Mouse (Mus musculus) erythroid progenitor cell, adult 5-6 weeks (primary cell): ENCODE measurements around the gene Muc20. TPM values are rescaled to one million over a fixed set of nuclear protein-coding genes. Genes with fewer than 3 reads are reported as not detected.

Experiments used
- ATAC-seq: replicated peaks from 2 replicates; pipeline ENCODE4 v1.8.0; 2016; ENCODE audit warnings: moderate number of reproducible peaks, mild to moderate bottlenecking, moderate TSS enrichment, inconsistent platforms; ENCODE audit not compliant: poor library complexity, low FRiP score, severe bottlenecking
- total RNA-seq, 2 experiments: library from RNA; stranded (forward) in 1 of 2; stranded (reverse) in 1 of 2; fragments of 150-400 nt in 1 of 2; fragments of 186-747, 209-891 nt in 1 of 2; gene quantifications; 2 replicates each; pipeline versions ENCODE4 v1.2.3 to v1.2.4; 2015 to 2017; ENCODE audit warnings: low replicate concordance in 2 of 2

Gene Muc20
- total RNA-seq (2015; ENCODE audit: low replicate concordance) (not detected in 2 replicates), total RNA-seq (2017; ENCODE audit: low replicate concordance) (not detected in 2 replicates)

- ATAC-seq: no peak
Measured at GRCm38 (mm10) chr16:32797426-32797689, at the start of gene Muc20. Gene Muc20 (minus strand): TSS chr16:32797435.

GRCm38 (mm10) chr16:32831501-32831900, 34.3 kb upstream of the Muc20 start:
- ATAC-seq: no peak

- ATAC-seq: no peak
Measured at GRCm38 (mm10) chr16:32829104-32829503, 31.9 kb upstream of the Muc20 start.

- no peak for ATAC-seq
Measured at GRCm38 (mm10) chr16:32826521-32826920, 29.3 kb upstream of the Muc20 start.

- no peak for ATAC-seq
Measured at GRCm38 (mm10) chr16:32825380-32825779, 28.1 kb upstream of the Muc20 start.

GRCm38 (mm10) chr16:32824061-32824460, 26.8 kb upstream of the Muc20 start:
- no peak for ATAC-seq

GRCm38 (mm10) chr16:32823487-32823886, 26.3 kb upstream of the Muc20 start:
- no peak for ATAC-seq

- ATAC-seq: no peak
Measured at GRCm38 (mm10) chr16:32822881-32823280, 25.6 kb upstream of the Muc20 start.

- no peak for ATAC-seq
Measured at GRCm38 (mm10) chr16:32822450-32822827, 25.2 kb upstream of the Muc20 start.

GRCm38 (mm10) chr16:32821772-32822449, 24.7 kb upstream of the Muc20 start:
- no peak for ATAC-seq

- ATAC-seq: no peak
Measured at GRCm38 (mm10) chr16:32818441-32818840, 21.2 kb upstream of the Muc20 start.

- ATAC-seq: no peak
Measured at GRCm38 (mm10) chr16:32818036-32818435, 20.8 kb upstream of the Muc20 start.

- no peak for ATAC-seq
Measured at GRCm38 (mm10) chr16:32815160-32815605, 17.9 kb upstream of the Muc20 start.

GRCm38 (mm10) chr16:32814539-32814938, 17.3 kb upstream of the Muc20 start:
- ATAC-seq: no peak

GRCm38 (mm10) chr16:32813771-32814170, 16.5 kb upstream of the Muc20 start:
- no peak for ATAC-seq

- no peak for ATAC-seq
Measured at GRCm38 (mm10) chr16:32813362-32813761, 16.1 kb upstream of the Muc20 start.

- ATAC-seq: 0 out of 2 replicates have a peak, but pooled peaks have one; percentile 48
Measured at GRCm38 (mm10) chr16:32812888-32813361, 15.7 kb upstream of the Muc20 start.

GRCm38 (mm10) chr16:32810321-32810720, 13.1 kb upstream of the Muc20 start, which contains the start of gene Smbd1:
Gene Smbd1 (minus strand): TSS chr16:32810477.
- ATAC-seq: no peak

- no peak for ATAC-seq
Measured at GRCm38 (mm10) chr16:32807408-32808185, 10.4 kb upstream of the Muc20 start.

- ATAC-seq: no peak
Measured at GRCm38 (mm10) chr16:32805151-32805550, 7.9 kb upstream of the Muc20 start.

GRCm38 (mm10) chr16:32803901-32804300, 6.7 kb upstream of the Muc20 start:
- ATAC-seq: no peak
